Mouse (Mus musculus) embryonic fibroblast, embryonic 13.5 days (primary cell): ENCODE data around the gene Colgalt1. TPM values are rescaled to one million over a fixed set of nuclear protein-coding genes. Genes with fewer than 3 reads are reported as not detected.

Experiments
- H3K27ac ChIP-seq: 2 replicates; pipeline ENCODE4 v1.5.1; 2012; ENCODE audit warnings: low read length, control low read depth, inconsistent platforms; ENCODE audit not compliant: insufficient read depth
- H3K4me1 ChIP-seq: 2 replicates; pipeline ENCODE4 v1.6.1; 2011; ENCODE audit warnings: low read length; ENCODE audit not compliant: control insufficient read depth, insufficient read depth
- H3K4me3 ChIP-seq: 2 replicates; pipeline ENCODE4 v1.5.1; 2011; ENCODE audit warnings: mild to moderate bottlenecking, control low read depth, low read length; ENCODE audit not compliant: insufficient read depth
- CTCF ChIP-seq: IDR thresholded peaks from 2 replicates; pipeline ENCODE4 v1.5.1; 2011; ENCODE audit warnings: mild to moderate bottlenecking, control low read depth, low read length, moderate library complexity, borderline replicate concordance; ENCODE audit not compliant: insufficient read depth
- POLR2A ChIP-seq: IDR thresholded peaks from 2 replicates; pipeline ENCODE4 v1.6.1; 2011; ENCODE audit warnings: low read depth, mild to moderate bottlenecking, control low read depth, low read length, moderate library complexity
- polyA plus RNA-seq: library from polyadenylated mRNA; stranded (reverse); fragments of >200 nt; gene quantifications from 2 replicates; pipeline ENCODE4 v1.2.4, GENCODE M21; 2011; ENCODE audit warnings: low read depth; ENCODE audit not compliant: missing spikeins, insufficient read length

Colgalt1 gene
- polyA plus RNA-seq, 1 experiment = 163 TPM

DNA sequence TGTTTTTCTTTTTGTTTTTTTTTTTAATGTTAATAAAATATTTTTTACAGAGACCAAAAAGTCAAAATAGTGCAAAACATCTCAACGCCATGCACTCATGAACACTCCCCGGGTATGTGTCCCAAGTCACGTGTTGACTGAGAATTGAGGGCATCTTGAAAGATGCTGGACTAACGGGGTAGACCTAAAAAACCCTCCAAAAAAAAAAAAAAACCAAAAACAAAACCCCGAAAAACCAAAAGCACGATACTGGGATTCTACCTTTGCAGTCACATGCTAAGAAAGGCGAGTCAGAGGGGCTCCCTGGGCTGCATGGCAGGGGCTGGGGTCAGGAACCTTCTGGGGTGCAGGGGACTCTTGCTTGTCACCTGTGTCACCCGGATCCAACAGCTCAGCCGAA, 16.0 kb downstream of the Colgalt1 start:
- TF ChIP-seq CTCF = no peak
- no peak for TF ChIP-seq POLR2A

DNA sequence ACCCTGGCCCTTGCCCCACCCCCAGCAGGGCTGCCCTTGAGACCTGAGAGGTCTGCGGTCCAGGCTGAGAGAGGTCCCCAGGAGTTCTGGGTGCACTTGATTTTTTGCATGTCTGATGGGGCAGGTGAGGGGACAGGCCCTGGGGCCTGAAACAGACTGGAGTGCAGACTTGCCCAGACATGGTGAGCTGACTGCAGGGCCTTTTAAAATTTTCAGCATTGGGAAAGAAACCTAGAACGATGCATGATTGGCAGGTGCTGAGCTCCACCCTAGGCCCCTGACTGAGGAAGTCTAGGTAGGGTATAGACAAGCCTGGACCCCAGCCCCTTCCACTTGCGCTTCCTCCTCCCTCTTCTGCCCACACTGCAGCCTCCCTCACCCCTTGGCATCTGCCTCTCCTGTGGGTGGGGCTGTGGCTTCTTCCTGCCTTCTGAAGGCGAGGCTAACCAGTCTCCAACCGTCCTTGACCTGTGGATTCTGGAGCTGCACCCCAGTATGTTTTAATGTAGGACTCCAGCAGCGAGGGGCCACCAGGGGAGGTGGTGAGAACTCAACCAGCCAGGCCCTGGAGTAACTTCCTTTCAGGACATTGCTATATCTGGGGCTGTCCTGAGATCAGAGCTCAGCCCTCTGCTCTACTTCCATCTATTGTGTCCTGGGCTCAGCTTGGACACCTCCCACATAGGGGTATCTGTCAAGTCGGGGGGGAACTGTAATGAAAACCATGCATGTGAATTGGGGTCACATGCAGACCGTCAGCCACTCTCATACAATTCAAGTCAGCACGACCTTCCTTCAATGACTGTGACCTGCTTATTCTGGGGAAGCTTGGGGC, 16.7 kb downstream of the Colgalt1 start:
- no peak for TF ChIP-seq POLR2A
- no peak for TF ChIP-seq CTCF
- H3K27ac ChIP-seq = peak overlapping the region; percentile 14; the same call in 1 of the 2 replicates
- H3K4me1 ChIP-seq = 0 out of 2 replicates have a peak, but pooled peaks cover 2% of the 10 kb centered on the region

More for the DNA sequence above, 16.0 kb downstream of the Colgalt1 start:
- no peak overlapping the region for H3K27ac ChIP-seq
- no peak overlapping the region for H3K4me3 ChIP-seq
- 0 out of 2 replicates have a peak, but pooled peaks cover 2% of the 10 kb centered on the region for H3K4me1 ChIP-seq

GRCm38 (mm10) chr8:71628396-71629095, 17.7 kb downstream of the Colgalt1 start:
- peak overlapping the region; percentile 15 for H3K27ac ChIP-seq
- 0 out of 2 replicates have a peak, but pooled peaks cover 2% of the 10 kb centered on the region for H3K4me1 ChIP-seq
- H3K4me3 ChIP-seq = peak overlapping the region; percentile 22
- no peak for TF ChIP-seq POLR2A
- no peak for TF ChIP-seq CTCF

More for the DNA sequence above, 16.7 kb downstream of the Colgalt1 start:
- no peak overlapping the region for H3K4me3 ChIP-seq

- Histone ChIP-seq H3K4me3 (peak overlapping the region; percentile 26), H3K4me1 (0 out of 2 replicates have a peak, but pooled peaks cover 2% of the 10 kb centered on the region), H3K27ac (no peak overlapping the region; the same call in 1 of the 2 replicates)
- TF ChIP-seq CTCF = 0 out of 2 replicates have a peak, but pooled peaks have one; percentile 37
- TF ChIP-seq POLR2A = peak; percentile 80
Observed at GRCm38 (mm10) chr8:71629096-71629697, 18.4 kb downstream of the Colgalt1 start.

DNA sequence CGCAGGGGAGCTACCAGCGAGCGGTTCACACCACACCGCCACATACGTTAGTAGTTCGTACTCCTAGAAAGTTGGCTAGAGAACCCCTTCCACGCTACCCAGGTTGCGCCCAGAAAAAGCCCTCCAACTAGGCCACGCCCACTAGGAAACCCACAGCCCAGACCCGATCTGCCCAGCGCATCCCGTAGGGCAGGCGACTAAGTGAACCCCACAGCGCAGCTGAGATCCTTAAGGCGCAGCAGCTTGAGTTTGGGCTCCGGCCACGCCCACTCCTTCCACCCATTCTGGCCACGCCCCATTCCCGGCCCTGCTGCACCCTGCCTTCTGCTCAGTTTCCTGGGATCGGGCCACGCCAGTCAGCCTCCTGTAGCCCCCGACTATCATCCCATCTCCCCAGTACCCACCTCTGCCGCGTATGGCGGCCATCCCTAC, 19.0 kb downstream of the Colgalt1 start:
- Histone ChIP-seq H3K4me1 (0 out of 2 replicates have a peak, but pooled peaks cover 2% of the 10 kb centered on the region), H3K4me3 (peak overlapping the region; percentile 26), H3K27ac (no peak overlapping the region)
- TF ChIP-seq CTCF (no peak), POLR2A (no peak)

- Histone ChIP-seq H3K4me1 (0 out of 2 replicates have a peak, but pooled peaks cover 2% of the 10 kb centered on the region), H3K4me3 (no peak overlapping the region), H3K27ac (no peak overlapping the region)
- no peak for TF ChIP-seq CTCF
- no peak for TF ChIP-seq POLR2A
Observed at GRCm38 (mm10) chr8:71630761-71631160, 20.0 kb downstream of the Colgalt1 start.

- no peak for TF ChIP-seq CTCF
- TF ChIP-seq POLR2A = no peak
- Histone ChIP-seq H3K4me1 (peaks cover 2% of the 10 kb centered on the region), H3K4me3 (no peak overlapping the region), H3K27ac (no peak overlapping the region)
Observed at GRCm38 (mm10) chr8:71631897-71632296, 21.1 kb downstream of the Colgalt1 start.

GRCm38 (mm10) chr8:71633164-71633563, 22.4 kb downstream of the Colgalt1 start:
- TF ChIP-seq CTCF (no peak), POLR2A (no peak)
- H3K27ac ChIP-seq = no peak overlapping the region
- no peak overlapping the region for H3K4me3 ChIP-seq
- peaks cover 4% of the 10 kb centered on the region for H3K4me1 ChIP-seq

DNA sequence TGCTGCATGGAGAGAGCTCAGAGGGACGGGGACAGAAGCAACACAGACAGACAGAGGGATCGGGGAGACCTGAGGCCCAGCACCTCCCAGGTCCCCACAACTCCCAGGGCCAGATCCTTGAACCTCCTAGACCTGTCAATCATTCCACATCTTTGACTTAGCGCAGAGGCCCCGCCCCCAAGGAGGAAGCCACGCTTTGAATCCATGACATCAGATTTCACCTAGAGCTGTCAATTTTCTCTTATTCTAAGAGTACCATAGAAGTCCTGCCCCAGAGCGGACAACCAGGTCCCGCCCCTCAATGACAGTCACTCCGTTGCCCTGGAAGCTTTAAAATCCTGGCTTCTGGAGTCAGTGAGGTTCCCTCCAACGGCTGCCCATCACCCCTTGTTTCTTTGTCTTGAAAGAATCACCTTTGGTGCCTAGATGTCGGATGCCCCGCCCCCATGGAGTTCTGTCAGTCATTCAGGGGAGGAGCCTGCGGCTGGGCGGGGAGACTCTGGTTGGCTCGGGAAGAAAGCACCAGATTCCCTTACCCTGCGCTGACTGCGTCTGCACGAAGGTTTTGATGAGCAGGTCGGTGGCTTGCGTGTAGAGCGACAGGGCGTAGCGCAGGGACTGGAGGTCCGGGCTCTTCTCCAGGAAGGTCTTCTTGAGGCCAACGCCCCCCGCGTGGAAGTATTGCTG, 23.3 kb downstream of the Colgalt1 start:
- H3K4me1 ChIP-seq = peaks cover 4% of the 10 kb centered on the region
- no peak overlapping the region for H3K27ac ChIP-seq
- no peak overlapping the region for H3K4me3 ChIP-seq
- no peak for TF ChIP-seq POLR2A
- no peak for TF ChIP-seq CTCF
